Mouse (Mus musculus) heart, postnatal 0 days (tissue): ENCODE measurements around the gene Rhox2e. TPM values are rescaled to one million over a fixed set of nuclear protein-coding genes. Genes with fewer than 3 reads are reported as not detected.
"Not testable (repeated sequence)": the region's sequence is repeated elsewhere in the genome, so short reads cannot be mapped to it uniquely, and the experiment has no call there.

Experiments
- ATAC-seq: fragments of 200-750 bp; cut with Nextera tagmentation; 2 replicates; pipeline ENCODE4 v1.8.0; 2017; ENCODE audit warnings: low read depth, moderate number of reproducible peaks, moderate library complexity; ENCODE audit not compliant: insufficient read depth
- DNase-seq: peaks from one replicate; pipeline ENCODE4 v3.0.0-alpha.2; 2016; ENCODE audit warnings: low spot score
- H3K27ac ChIP-seq: fragments of 300-500 bp; sonication (generic); 2 replicates; pipeline ENCODE4 v1.5.1; 2014; ENCODE audit warnings: low read depth, mild to moderate bottlenecking
- H3K27me3 ChIP-seq: fragments of 300-500 bp; sonication (generic); 2 replicates; pipeline ENCODE4 v1.6.1; 2014; ENCODE audit warnings: low read length, mixed read lengths; ENCODE audit not compliant: control insufficient read depth, insufficient read depth
- H3K36me3 ChIP-seq: fragments of 300-500 bp; sonication (generic); replicated peaks from 2 replicates; pipeline ENCODE4 v1.6.1; 2014; ENCODE audit warnings: low read length, mixed read lengths; ENCODE audit not compliant: control insufficient read depth, insufficient read depth
- H3K4me1 ChIP-seq: fragments of 300-500 bp; sonication (generic); 2 replicates; pipeline ENCODE4 v1.6.1; 2014; ENCODE audit warnings: antibody characterized with exemption; ENCODE audit not compliant: control insufficient read depth, insufficient read depth
- H3K4me2 ChIP-seq: fragments of 300-500 bp; sonication (generic); 2 replicates; pipeline ENCODE4 v1.6.1; 2014; ENCODE audit warnings: low read depth, mild to moderate bottlenecking, low read length, moderate library complexity
- H3K4me3 ChIP-seq: fragments of 300-500 bp; sonication (generic); 2 replicates; pipeline ENCODE4 v1.5.1; 2014; ENCODE audit warnings: low read depth, low read length
- H3K9ac ChIP-seq: fragments of 300-500 bp; sonication (generic); replicated peaks from 2 replicates; pipeline ENCODE4 v1.6.1; 2014; ENCODE audit warnings: low read depth, low read length, mixed read lengths
- H3K9me3 ChIP-seq: fragments of 300-500 bp; sonication (generic); replicated peaks from 2 replicates; pipeline ENCODE4 v1.6.1; 2016; ENCODE audit warnings: low read length; ENCODE audit not compliant: control insufficient read depth
- WGBS: fragments of 180-500 bp; shearing (Covaris S2); extraction: QIAGEN DNeasy Blood & Tissue Kit; methylation state at CpG from one replicate; pipeline ENCODE4 v1.1.7; 2014; 5-methylcytosine and 5-hydroxymethylcytosine counted together
- polyA plus RNA-seq: library from polyadenylated mRNA; unstranded; fragments of >200 nt; fragmentation: Nextera tagmentation; extraction: Ambion mirVana; gene quantifications from 2 replicates; pipeline ENCODE4 v1.2.1, GENCODE M21; 2015
- total RNA-seq: library from RNA; depleted of rRNA; stranded (reverse); fragments of >200 nt; gene quantifications from 2 replicates; pipeline ENCODE4 v1.2.3, GENCODE M21; 2014; ENCODE audit warnings: low replicate concordance; rRNA removed

Gene Rhox2e
- total RNA-seq, result not detected in 2 replicates
- not detected in 2 replicates for polyA plus RNA-seq

DNA sequence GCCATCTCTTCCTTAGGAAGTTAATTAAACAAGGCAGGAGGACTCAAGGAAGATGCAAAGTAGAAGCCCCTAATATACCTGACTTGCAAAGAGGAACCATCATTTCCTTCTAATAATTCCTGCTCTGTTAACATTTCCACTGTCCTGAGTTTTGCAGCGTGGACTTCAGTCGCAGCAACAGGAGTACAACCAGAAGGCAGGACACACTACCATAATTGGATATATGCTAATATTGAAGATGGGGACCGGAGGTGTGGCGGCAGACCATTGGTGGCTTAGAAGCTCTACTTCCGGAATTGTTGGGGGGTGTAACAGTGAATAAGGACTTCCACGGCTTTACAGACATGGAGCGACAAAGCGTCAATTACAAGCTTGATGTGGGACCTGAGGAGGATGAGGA lies at the start of gene Rhox2e:
Rhox2e (plus strand) TSS at position 301 of the 400 bp plus-strand sequence.
- H3K4me1 ChIP-seq, H3K36me3 ChIP-seq, H3K4me2 ChIP-seq, H3K9ac ChIP-seq, H3K27me3 ChIP-seq, H3K9me3 ChIP-seq, H3K27ac ChIP-seq, DNase-seq, H3K4me3 ChIP-seq, ATAC-seq: not testable (repeated sequence)
- 90% methylated on average over 2 of the region's 8 CpGs for WGBS

DNA sequence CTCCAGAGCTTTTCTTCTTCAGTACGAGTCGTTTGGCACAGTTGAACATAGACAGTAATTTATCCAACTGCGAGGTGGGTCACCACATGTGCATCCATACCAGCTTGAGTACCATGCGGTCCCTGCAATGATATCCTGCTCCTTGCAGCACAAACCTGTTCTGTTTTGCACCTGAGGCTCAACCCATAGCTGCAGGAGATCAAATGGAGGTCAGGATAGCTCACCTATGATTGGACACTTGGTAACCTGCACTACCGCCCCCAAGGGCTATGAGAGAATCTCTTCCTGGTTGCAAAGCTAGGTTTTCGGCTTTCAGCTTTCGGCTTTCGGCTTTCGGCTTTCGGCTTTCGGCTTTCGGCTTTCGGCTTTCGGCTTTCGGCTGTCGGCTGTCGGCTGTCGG lies 16.2 kb upstream of the Rhox2e start, which contains the start of gene Rhox4d:
Rhox4d (plus strand) TSS at position 301 of the 400 bp plus-strand sequence.
- WGBS, result 86% methylated on average over 15 of the region's 18 CpGs
- H3K4me1 ChIP-seq, H3K9ac ChIP-seq, H3K4me2 ChIP-seq, H3K27ac ChIP-seq, H3K36me3 ChIP-seq, H3K9me3 ChIP-seq, ATAC-seq, H3K4me3 ChIP-seq, H3K27me3 ChIP-seq, DNase-seq: not testable (repeated sequence)

DNA sequence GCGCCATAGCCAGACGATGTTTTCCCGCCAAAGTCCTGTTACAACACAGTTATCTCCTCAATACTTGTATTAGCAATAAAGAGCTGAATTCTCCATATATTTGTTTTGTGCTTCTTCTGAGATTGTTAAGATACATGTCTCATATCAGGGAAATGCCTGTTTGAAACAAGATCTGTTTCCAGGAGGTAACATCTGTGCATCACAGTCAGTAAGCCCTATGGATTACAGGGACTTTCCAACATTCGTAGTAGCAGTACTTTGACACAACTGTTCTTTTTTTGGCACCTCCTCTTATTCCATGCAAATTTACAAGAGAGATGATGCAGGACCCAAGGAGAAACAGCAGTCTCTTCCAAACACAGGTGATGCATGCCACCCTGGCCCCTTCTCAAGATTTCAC lies 11.5 kb downstream of the Rhox2e start, which contains the start of gene Rhox3e:
Rhox3e (plus strand) TSS at position 301 of the 400 bp plus-strand sequence.
- not testable (repeated sequence) for H3K36me3 ChIP-seq, H3K4me2 ChIP-seq, H3K4me3 ChIP-seq, H3K27me3 ChIP-seq, H3K9ac ChIP-seq, H3K4me1 ChIP-seq, DNase-seq, ATAC-seq, H3K9me3 ChIP-seq, H3K27ac ChIP-seq
- WGBS, result no CpG with 5 or more reads among the region's 4 CpGs

DNA sequence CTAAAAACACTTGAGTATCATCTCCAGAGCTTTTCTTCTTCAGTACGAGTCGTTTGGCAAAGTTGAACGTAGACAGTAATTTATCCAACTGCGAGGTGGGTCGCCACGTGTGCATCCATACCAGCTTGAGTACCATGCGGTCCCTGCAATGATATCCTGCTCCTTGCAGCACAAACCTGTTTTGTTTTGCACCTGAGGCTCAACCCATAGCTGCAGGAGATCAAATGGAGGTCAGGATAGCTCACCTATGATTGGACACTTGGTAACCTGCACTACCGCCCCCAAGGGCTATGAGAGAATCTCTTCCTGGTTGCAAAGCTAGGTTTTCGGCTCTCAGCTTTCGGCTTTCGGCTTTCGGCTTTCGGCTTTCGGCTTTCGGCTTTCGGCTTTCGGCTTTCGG lies 26.9 kb downstream of the Rhox2e start, which contains the start of gene Rhox4e:
Rhox4e (plus strand) TSS at position 301 of the 400 bp plus-strand sequence.
- ATAC-seq, H3K4me2 ChIP-seq, H3K4me3 ChIP-seq, H3K4me1 ChIP-seq, DNase-seq, H3K9ac ChIP-seq, H3K36me3 ChIP-seq, H3K27ac ChIP-seq, H3K27me3 ChIP-seq, H3K9me3 ChIP-seq: not testable (repeated sequence)
- WGBS, result 90% methylated on average over 10 of the region's 18 CpGs

DNA sequence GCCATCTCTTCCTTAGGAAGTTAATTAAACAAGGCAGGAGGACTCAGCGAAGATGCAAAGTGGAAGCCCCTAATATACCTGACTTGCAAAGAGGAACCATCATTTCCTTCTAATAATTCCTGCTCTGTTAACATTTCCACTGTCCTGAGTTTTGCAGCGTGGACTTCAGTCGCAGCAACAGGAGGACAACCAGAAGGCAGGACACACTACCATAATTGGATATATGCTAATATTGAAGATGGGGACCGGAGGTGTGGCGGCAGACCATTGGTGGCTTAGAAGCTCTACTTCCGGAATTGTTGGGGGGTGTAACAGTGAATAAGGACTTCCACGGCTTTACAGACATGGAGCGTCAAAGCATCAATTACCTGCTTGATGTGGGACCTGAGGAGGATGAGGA lies 40.9 kb downstream of the Rhox2e start, which contains the start of gene Rhox2f:
Rhox2f (plus strand) TSS at position 301 of the 400 bp plus-strand sequence.
- H3K9me3 ChIP-seq, H3K36me3 ChIP-seq, H3K4me3 ChIP-seq, H3K27ac ChIP-seq, H3K27me3 ChIP-seq, ATAC-seq, H3K4me2 ChIP-seq, H3K9ac ChIP-seq, DNase-seq, H3K4me1 ChIP-seq: not testable (repeated sequence)
- WGBS, result 86% methylated on average over 5 of the region's 8 CpGs

DNA sequence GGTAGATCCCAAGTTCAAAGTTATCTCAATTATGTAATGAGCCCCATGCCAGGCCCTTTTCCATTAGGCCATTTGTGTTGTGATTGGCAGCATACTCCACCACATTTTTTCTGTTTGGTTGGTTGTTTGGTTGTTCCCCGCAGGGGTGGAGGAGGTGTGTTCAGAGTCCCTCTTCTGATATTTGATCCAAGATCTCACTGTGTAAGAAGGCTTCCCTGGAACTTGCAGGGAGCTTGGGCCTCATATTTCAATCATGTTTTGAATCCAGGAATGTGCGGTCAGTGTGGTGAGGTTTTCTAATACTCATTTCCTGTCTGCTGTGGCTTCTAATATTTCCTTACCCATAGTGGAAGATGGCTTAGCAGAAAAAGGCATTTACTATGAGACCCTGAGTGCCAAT lies 42.4 kb downstream of the Rhox2e start:
- H3K4me1 ChIP-seq, H3K36me3 ChIP-seq, H3K4me2 ChIP-seq, H3K27ac ChIP-seq, H3K4me3 ChIP-seq, H3K9me3 ChIP-seq, H3K9ac ChIP-seq, H3K27me3 ChIP-seq, ATAC-seq, DNase-seq: not testable (repeated sequence)
- WGBS, result 60% methylated on average over 2 of the region's 2 CpGs

DNA sequence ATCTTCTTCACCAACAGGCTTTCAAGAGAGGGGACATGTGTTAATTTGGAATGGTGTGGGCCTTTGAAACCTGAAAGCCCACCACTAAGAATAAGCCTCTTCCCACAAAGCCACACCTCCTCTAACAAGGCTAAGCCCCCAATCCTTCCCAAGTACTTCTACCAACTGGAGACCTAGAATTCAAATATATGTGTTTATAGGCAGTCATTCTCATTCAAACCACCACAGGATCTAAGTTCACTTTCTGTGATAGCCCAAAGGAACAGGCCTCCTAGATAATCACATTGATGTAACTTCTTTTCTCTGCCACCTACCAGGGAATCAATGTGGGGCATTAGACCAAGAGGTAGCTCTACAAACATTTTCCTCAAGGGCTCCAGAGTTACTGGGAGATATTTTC lies 50.4 kb downstream of the Rhox2e start, which contains the start of gene Rhox3f:
Rhox3f (plus strand) TSS at position 301 of the 400 bp plus-strand sequence.
- not testable (repeated sequence) for H3K36me3 ChIP-seq, ATAC-seq, H3K4me2 ChIP-seq, H3K9me3 ChIP-seq, H3K4me1 ChIP-seq, H3K9ac ChIP-seq, DNase-seq, H3K27ac ChIP-seq, H3K4me3 ChIP-seq, H3K27me3 ChIP-seq
